Mouse (Mus musculus) urinary bladder, adult 18-20 months (tissue): ENCODE measurements around the gene Il1f6.
"Not testable (repeated sequence)": the region's sequence is repeated elsewhere in the genome, so short reads cannot be mapped to it uniquely, and the experiment has no call there.

Source experiments
- DNase-seq, 2 experiments: peaks; one replicate each; pipeline ENCODE4 v3.0.0; 2022; ENCODE audit warnings: low spot score in 2 of 2, mixed read lengths in 2 of 2

Il1f6 gene

GRCm38 (mm10) chr2:24215118-24215517 lies at the start of gene Il1f6:
Il1f6 (plus strand) TSS chr2:24215418.
- no peak for DNase-seq

- DNase-seq, result peak; percentile 19 to 33
Observed at GRCm38 (mm10) chr2:24181683-24182331, 33.4 kb upstream of the Il1f6 start.

- DNase-seq, result not testable (repeated sequence)
Observed at GRCm38 (mm10) chr2:24182423-24183147, 32.6 kb upstream of the Il1f6 start.

GRCm38 (mm10) chr2:24184092-24184491 lies 31.1 kb upstream of the Il1f6 start:
- DNase-seq, result not testable (repeated sequence)

GRCm38 (mm10) chr2:24186176-24186575 lies 29.0 kb upstream of the Il1f6 start, which contains the start of gene Il1f9:
Il1f9 (plus strand) TSS chr2:24186476.
- no peak for DNase-seq

- DNase-seq, result no peak
Observed at GRCm38 (mm10) chr2:24187585-24187984, 27.6 kb upstream of the Il1f6 start.

GRCm38 (mm10) chr2:24188189-24188588 lies 27.0 kb upstream of the Il1f6 start:
- no peak for DNase-seq

GRCm38 (mm10) chr2:24227191-24227590 lies 12.0 kb downstream of the Il1f6 start:
- no peak for DNase-seq

- DNase-seq, result no peak
Observed at GRCm38 (mm10) chr2:24267503-24267902, 52.3 kb downstream of the Il1f6 start.

GRCm38 (mm10) chr2:24273619-24274018 lies 58.4 kb downstream of the Il1f6 start:
- DNase-seq, result no peak

GRCm38 (mm10) chr2:24275146-24275545 lies 59.9 kb downstream of the Il1f6 start:
- no peak for DNase-seq
